Mouse (Mus musculus) embryonic fibroblast, embryonic 13.5 days (primary cell): ENCODE measurements around the gene Mrps27. TPM values are rescaled to one million over a fixed set of nuclear protein-coding genes. Genes with fewer than 3 reads are reported as not detected.

ENCODE experiments used
- H3K27ac ChIP-seq: 2 replicates; pipeline ENCODE4 v1.5.1; 2012; ENCODE audit warnings: low read length, control low read depth, inconsistent platforms; ENCODE audit not compliant: insufficient read depth
- H3K4me1 ChIP-seq: 2 replicates; pipeline ENCODE4 v1.6.1; 2011; ENCODE audit warnings: low read length; ENCODE audit not compliant: control insufficient read depth, insufficient read depth
- H3K4me3 ChIP-seq: 2 replicates; pipeline ENCODE4 v1.5.1; 2011; ENCODE audit warnings: mild to moderate bottlenecking, control low read depth, low read length; ENCODE audit not compliant: insufficient read depth
- CTCF ChIP-seq: IDR thresholded peaks from 2 replicates; pipeline ENCODE4 v1.5.1; 2011; ENCODE audit warnings: mild to moderate bottlenecking, control low read depth, low read length, moderate library complexity, borderline replicate concordance; ENCODE audit not compliant: insufficient read depth
- POLR2A ChIP-seq: IDR thresholded peaks from 2 replicates; pipeline ENCODE4 v1.6.1; 2011; ENCODE audit warnings: low read depth, mild to moderate bottlenecking, control low read depth, low read length, moderate library complexity
- polyA plus RNA-seq: library from polyadenylated mRNA; stranded (reverse); fragments of >200 nt; gene quantifications from 2 replicates; pipeline ENCODE4 v1.2.4, GENCODE M21; 2011; ENCODE audit warnings: low read depth; ENCODE audit not compliant: missing spikeins, insufficient read length

The Mrps27 gene
- polyA plus RNA-seq, 1 experiment = 26.1 TPM

DNA sequence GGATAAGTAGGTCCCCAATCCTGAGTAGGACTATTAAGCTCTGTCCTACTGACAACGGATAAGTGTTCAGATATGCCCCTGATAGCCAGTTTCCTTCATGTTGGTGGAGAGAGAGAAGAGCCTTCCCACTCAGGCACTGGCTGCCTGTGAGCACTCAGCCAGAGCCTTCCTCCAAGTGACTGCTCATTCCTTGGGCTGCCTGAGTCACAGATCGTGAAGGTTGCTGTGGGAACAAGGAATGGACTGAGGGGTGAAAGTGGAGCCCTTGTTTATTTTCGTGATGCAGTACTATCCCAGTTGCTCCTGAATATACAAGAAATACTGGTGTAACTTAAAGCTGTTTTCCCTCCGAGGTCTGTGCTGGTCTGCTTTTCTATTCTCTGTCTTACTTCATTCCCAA lies 54.8 kb downstream of the Mrps27 start:
- H3K4me1 ChIP-seq = peaks cover 36% of the 10 kb centered on the region
- TF ChIP-seq POLR2A = no peak
- no peak for TF ChIP-seq CTCF
- H3K27ac ChIP-seq = peak overlapping the region; percentile 89
- H3K4me3 ChIP-seq = no peak overlapping the region

DNA sequence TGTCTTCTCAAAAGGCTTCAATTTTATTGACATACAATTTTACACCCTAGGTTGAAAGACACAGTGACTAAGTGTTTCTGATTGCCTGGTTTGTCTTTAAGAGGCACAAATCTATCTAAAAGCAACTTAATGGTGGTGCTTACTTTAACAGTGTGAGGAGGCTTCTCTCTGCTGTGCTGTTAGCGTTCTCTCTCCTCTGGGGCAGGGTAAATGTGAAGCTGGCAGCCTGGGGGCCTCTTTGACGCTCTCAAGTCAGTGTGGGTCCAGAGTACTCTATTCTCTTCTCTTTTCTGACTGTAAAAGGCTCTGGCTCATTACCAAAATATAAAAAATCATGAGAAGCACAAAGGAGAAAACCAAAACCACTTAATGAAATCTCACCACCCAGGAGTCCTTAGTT lies 64.6 kb downstream of the Mrps27 start:
- Histone ChIP-seq H3K4me1 (peaks cover 18% of the 10 kb centered on the region), H3K4me3 (no peak overlapping the region), H3K27ac (no peak overlapping the region)
- no peak for TF ChIP-seq CTCF
- TF ChIP-seq POLR2A = no peak

DNA sequence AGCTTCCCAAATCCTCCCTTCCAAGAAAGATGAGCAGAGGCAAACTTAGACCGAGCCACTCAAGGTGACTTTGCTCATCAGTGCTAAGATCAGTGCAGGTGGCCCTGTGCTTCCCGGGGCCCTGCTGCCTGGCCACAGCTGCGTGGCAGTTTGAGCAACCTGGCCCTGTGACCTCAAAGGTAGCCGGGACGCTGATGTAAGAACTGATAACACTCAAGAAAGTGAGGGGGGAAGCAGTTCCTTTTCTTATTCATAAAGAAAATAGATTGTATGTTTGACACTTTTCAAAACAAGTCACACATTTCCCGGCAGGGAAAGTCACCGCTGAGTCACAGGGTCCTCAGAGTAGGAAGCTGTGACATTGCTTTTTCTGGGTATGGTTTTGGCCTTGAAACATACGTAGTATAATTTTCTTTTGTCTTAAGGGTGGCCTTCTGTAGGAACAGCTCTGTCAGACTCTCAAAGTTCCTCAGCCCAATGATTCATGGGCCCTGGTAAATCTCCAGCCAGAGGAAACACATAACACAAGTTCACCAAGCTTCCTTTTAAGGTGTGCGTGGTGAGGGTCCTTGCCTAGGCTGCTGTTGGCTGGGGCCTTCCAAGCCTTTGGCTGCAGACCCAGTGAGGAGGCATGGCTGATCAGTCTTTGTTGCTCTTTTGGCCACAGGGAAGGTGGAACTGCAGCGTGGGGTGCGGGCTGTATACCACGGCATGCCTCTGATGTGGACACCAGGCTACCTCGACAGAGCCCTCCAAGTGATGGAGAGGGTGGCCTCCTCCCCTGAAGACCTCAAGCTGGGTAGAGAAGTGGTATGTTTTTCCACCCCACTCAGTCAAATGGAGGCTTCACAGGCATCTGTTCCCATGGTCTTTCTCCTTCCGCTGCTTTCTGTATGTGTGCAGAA lies 66.3 kb downstream of the Mrps27 start:
- Histone ChIP-seq H3K4me3 (no peak overlapping the region), H3K27ac (peak overlapping the region; percentile 21; the same call in 1 of the 2 replicates), H3K4me1 (peaks cover 18% of the 10 kb centered on the region)
- TF ChIP-seq POLR2A (no peak), CTCF (no peak)

DNA sequence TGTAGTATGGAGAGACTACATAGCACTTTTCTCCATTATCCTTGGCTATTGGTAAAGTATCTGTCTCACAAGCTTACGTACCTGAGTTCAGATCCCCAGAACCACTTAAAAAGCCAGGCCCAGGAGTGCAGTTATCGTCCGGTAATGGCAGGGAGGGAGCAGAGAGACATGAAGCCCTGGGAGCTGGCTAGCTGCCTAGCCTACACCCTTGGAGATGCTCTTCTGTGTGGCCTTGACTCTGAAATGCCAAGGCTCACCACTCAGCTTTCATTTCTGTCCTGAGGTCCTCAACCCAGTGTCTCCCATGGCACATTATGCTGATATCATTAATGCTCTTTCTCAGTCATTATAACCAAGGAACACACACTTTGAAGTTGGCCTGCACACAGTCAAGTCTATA lies 67.2 kb downstream of the Mrps27 start:
- no peak overlapping the region for H3K27ac ChIP-seq
- H3K4me3 ChIP-seq = no peak overlapping the region
- peaks cover 18% of the 10 kb centered on the region for H3K4me1 ChIP-seq
- no peak for TF ChIP-seq POLR2A
- no peak for TF ChIP-seq CTCF

- peak overlapping the region; percentile 60 for H3K27ac ChIP-seq
- H3K4me1 ChIP-seq = peaks cover 18% of the 10 kb centered on the region
- no peak overlapping the region for H3K4me3 ChIP-seq
- TF ChIP-seq POLR2A (peak; percentile 45), CTCF (no peak)
Observed at GRCm38 (mm10) chr13:99412477-99413080, 68.0 kb downstream of the Mrps27 start.

DNA sequence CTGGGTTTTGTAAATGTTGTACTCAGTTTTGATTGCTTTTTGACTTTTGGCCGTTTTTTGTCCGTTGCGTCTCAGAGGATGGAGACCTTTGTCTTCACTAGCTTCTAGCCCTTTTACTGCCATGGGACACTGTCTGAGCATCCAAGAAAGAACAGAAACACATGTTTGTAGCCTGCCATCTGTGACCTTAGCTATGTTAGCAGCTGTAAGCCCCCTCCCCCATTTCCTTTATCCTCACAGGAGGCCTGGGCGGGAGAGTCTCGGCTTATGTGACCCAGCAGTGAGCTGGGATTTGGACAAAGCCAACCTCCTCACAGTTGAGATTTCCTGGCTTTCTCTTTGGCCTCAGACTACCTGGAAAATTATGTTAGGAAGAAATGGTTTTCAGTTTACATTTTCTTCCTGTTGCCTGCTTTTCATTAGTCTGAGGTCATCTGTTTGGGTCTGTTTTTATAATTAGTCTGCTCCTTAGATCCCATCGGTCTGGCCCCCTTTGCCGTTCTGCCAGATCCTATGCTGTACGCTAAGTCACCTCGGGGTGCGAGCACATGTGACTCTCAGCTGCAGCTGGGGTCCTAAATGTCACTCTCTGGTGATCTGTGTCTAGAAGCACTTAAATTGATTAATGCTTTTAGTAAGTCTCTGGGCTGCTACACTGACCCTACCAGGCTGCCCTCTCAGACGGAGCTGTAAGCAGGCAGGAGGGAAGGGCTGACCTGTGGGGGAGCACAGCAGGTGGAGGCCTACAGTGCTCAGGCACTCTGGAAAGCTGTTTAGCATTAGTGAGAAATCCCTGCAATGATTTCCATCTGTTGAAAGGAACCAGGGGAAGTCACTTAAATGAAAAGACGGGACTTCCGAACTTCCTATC lies 69.1 kb downstream of the Mrps27 start:
- H3K4me3 ChIP-seq = no peak overlapping the region
- H3K27ac ChIP-seq = no peak overlapping the region
- TF ChIP-seq POLR2A (no peak), CTCF (no peak)
- peaks cover 18% of the 10 kb centered on the region for H3K4me1 ChIP-seq

DNA sequence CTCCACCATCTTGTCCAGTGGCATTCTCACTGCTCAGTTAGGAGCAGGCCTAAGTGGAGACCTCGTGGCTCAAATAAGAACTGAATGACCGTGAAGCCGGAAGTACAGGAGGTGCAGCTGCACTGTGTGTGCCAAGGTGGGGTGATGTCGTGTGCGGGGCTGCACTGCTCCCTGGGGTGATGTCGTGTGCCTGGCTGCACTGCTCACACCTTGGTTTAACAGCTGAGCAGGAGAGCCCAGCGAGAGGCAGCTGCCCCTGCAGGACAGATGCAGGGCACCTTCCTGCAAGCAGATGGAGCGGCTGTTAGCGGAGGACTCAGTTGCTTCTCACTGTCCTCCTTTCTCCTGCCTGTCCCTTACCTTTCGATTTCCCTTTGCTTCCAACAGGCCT lies 69.8 kb downstream of the Mrps27 start:
- no peak for TF ChIP-seq CTCF
- no peak for TF ChIP-seq POLR2A
- no peak overlapping the region for H3K27ac ChIP-seq
- H3K4me1 ChIP-seq = peaks cover 18% of the 10 kb centered on the region
- no peak overlapping the region for H3K4me3 ChIP-seq

DNA sequence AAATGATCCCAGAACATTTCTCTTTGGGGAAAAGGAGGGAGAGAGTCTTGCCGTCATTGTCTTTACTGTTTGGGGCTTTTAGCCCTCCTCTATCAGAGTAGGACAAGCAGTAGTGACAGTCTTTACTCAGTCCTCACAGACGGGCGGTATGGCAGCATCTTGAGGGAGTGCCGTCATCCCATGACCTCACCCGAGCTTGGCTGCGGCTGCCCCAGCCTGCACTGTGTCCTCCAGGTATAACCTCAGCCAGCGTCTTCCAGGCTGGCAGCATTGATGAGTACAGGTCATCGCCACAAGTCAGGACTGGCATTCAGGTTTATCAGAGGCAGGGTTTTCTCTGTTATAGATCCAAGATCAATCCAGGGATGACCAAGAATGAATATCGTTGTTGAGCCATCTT lies 72.0 kb downstream of the Mrps27 start:
- no peak for TF ChIP-seq CTCF
- no peak for TF ChIP-seq POLR2A
- H3K4me3 ChIP-seq = no peak overlapping the region
- no peak overlapping the region for H3K27ac ChIP-seq
- peaks cover 18% of the 10 kb centered on the region for H3K4me1 ChIP-seq

- TF ChIP-seq POLR2A = no peak
- no peak for TF ChIP-seq CTCF
- H3K4me1 ChIP-seq = no peaks in the 10 kb centered on the region
Observed at GRCm38 (mm10) chr13:99423581-99423980, 79.0 kb downstream of the Mrps27 start.

DNA sequence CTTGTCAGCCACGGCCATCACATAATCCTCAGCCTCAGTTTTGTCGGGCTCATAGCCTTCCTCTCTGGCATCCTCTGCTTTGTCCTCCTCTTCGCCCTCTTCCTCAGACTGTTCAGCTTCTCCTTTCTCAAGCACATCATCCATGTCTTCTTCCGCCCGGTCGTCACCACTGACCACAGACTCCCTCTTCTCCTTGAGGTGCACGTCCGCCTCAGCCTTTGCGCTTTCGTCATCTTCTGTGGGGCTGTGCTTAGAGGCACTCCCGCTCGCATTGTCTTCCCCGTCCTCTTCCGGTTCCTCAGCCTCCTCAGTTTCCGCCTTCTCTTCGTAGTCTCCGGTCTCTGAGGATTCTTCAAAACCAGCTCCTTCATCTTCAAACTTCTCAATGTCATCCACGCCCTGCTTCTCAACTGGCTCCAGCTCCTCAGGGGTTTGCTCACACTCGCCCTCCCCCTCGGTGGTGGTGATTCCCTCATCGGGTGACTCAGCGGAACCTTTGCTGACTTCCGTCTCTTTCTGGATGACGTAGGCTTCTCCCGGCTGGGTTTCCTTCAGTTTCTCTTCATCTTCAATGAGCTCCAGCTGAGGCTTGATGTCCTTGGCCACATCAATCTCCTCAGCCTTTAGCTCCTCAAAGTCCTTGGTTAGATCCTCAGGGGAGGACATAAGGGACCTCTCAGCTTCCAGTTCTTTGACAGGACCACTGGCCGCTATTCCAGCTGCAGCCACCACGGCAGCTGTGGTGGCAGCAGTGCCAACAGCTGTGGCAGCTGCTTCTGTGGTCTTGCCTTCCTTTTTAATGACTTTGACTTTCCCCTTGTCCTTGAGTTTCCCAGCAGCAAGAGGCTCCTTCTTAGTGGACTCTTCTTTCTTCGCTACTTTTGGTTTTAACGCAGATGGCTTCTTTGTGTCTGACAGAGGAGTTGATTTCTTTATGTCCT lies 88.8 kb downstream of the Mrps27 start:
- TF ChIP-seq POLR2A (no peak), CTCF (no peak)

More at GRCm38 (mm10) chr13:99423581-99423980, 79.0 kb downstream of the Mrps27 start:
- no peak overlapping the region for H3K4me3 ChIP-seq
- no peak overlapping the region for H3K27ac ChIP-seq

More for the DNA sequence above, 88.8 kb downstream of the Mrps27 start:
- Histone ChIP-seq H3K27ac (no peak overlapping the region), H3K4me1 (no peaks in the 10 kb centered on the region; the same call in 1 of the 2 replicates), H3K4me3 (no peak overlapping the region)
